Mouse (Mus musculus): Measurements from ENCODE around the gene Sfxn4. TPM values are rescaled to one million over a fixed set of nuclear protein-coding genes. Genes with fewer than 3 reads are reported as not detected.

The Sfxn4 gene
- polyA plus RNA-seq, 1 experiment from 2014 or later, result 1.6 TPM

GRCm38 (mm10) chr19:60891934-60892547 lies 30.8 kb upstream of the Sfxn4 start:
- 42% methylated on average over 1 of the region's 1 CpGs for WGBS
- H3K27me3 ChIP-seq (replicated peaks; ENCODE audit: control insufficient read depth, insufficient read depth, low read length), result no peaks in the 10 kb centered on the region
- H3K9me3 ChIP-seq (ENCODE audit: control insufficient read depth), result no peaks in the 10 kb centered on the region
- ATAC-seq, result no peak
- H3K9ac ChIP-seq (ENCODE audit: low read depth, low read length), result no peak overlapping the region
- no peaks in the 10 kb centered on the region for H3K36me3 ChIP-seq (ENCODE audit: control insufficient read depth, insufficient read depth)
- no peak overlapping the region for H3K4me3 ChIP-seq (ENCODE audit: low read depth, low read length)
- H3K4me1 ChIP-seq (replicated peaks; ENCODE audit: control insufficient read depth, insufficient read depth, low read length), result 0 out of 2 replicates have a peak, but pooled peaks cover 2% of the 10 kb centered on the region
- TF ChIP-seq CTCF (IDR thresholded peaks at IDR 0.05; ENCODE audit: low read depth), result peak; percentile 87
- H3K4me2 ChIP-seq (replicated peaks; ENCODE audit: low read depth), result peak overlapping the region; percentile 92; the same call in 1 of the 2 replicates
- H3K27ac ChIP-seq (ENCODE audit: low read depth, low read length), result no peak overlapping the region

- no peak for TF ChIP-seq CTCF (IDR thresholded peaks at IDR 0.05; ENCODE audit: low read depth)
- Histone ChIP-seq H3K27ac (ENCODE audit: low read depth, low read length) (no peak overlapping the region), H3K4me2 (replicated peaks; ENCODE audit: low read depth) (peak overlapping the region; percentile 92), H3K4me1 (replicated peaks; ENCODE audit: control insufficient read depth, insufficient read depth, low read length) (0 out of 2 replicates have a peak, but pooled peaks cover 2% of the 10 kb centered on the region), H3K9ac (ENCODE audit: low read depth, low read length) (no peak overlapping the region), H3K4me3 (ENCODE audit: low read depth, low read length) (peak overlapping the region; percentile 84), H3K36me3 (ENCODE audit: control insufficient read depth, insufficient read depth) (no peaks in the 10 kb centered on the region), H3K9me3 (ENCODE audit: control insufficient read depth) (no peaks in the 10 kb centered on the region), H3K27me3 (replicated peaks; ENCODE audit: control insufficient read depth, insufficient read depth, low read length) (no peaks in the 10 kb centered on the region)
- no peak for ATAC-seq
- WGBS, result 7% methylated on average over 4 of the region's 5 CpGs
Observed at GRCm38 (mm10) chr19:60891123-60891470, 29.8 kb upstream of the Sfxn4 start.

GRCm38 (mm10) chr19:60890391-60891122 lies 29.3 kb upstream of the Sfxn4 start:
- no peaks in the 10 kb centered on the region for H3K27me3 ChIP-seq (replicated peaks; ENCODE audit: control insufficient read depth, insufficient read depth, low read length)
- H3K9me3 ChIP-seq (ENCODE audit: control insufficient read depth), result no peaks in the 10 kb centered on the region
- H3K4me1 ChIP-seq (replicated peaks; ENCODE audit: control insufficient read depth, insufficient read depth, low read length), result 0 out of 2 replicates have a peak, but pooled peaks cover 2% of the 10 kb centered on the region
- peak overlapping the region; percentile 92 for H3K4me2 ChIP-seq (replicated peaks; ENCODE audit: low read depth)
- peak overlapping the region; percentile 46; the same call in 1 of the 2 replicates for H3K27ac ChIP-seq (ENCODE audit: low read depth, low read length)
- no peaks in the 10 kb centered on the region for H3K36me3 ChIP-seq (ENCODE audit: control insufficient read depth, insufficient read depth)
- H3K4me3 ChIP-seq (ENCODE audit: low read depth, low read length), result peak overlapping the region; percentile 84
- H3K9ac ChIP-seq (ENCODE audit: low read depth, low read length), result peak overlapping the region; percentile 53
- under 1% methylated on average over 40 of the region's 41 CpGs for WGBS
- ATAC-seq, result no peak
- TF ChIP-seq CTCF (IDR thresholded peaks at IDR 0.05; ENCODE audit: low read depth), result no peak

- peak; percentile 94 for ATAC-seq
- no peaks in the 10 kb centered on the region for H3K36me3 ChIP-seq (ENCODE audit: control insufficient read depth, insufficient read depth)
- no peaks in the 10 kb centered on the region for H3K27me3 ChIP-seq (replicated peaks; ENCODE audit: control insufficient read depth, insufficient read depth, low read length)
- H3K4me3 ChIP-seq (ENCODE audit: low read depth, low read length), result peak within 1 kb of the TSS; percentile 84
- peak within 1 kb of the TSS; percentile 99 for H3K27ac ChIP-seq (ENCODE audit: low read depth, low read length)
- H3K4me1 ChIP-seq (replicated peaks; ENCODE audit: control insufficient read depth, insufficient read depth, low read length), result 0 out of 2 replicates have a peak, but pooled peaks cover 2% of the 10 kb centered on the region
- peak within 1 kb of the TSS; percentile 86 for H3K9ac ChIP-seq (ENCODE audit: low read depth, low read length)
- peak; percentile 91 for TF ChIP-seq CTCF (IDR thresholded peaks at IDR 0.05; ENCODE audit: low read depth)
- no peaks in the 10 kb centered on the region for H3K9me3 ChIP-seq (ENCODE audit: control insufficient read depth)
- H3K4me2 ChIP-seq (replicated peaks; ENCODE audit: low read depth), result peak within 1 kb of the TSS; percentile 92
- under 1% methylated on average over 51 of the region's 55 CpGs for WGBS
Observed at GRCm38 (mm10) chr19:60889714-60890315, 28.5 kb upstream of the Sfxn4 start, which contains the start of gene Grk5. Gene Grk5, plus strand, starts transcription at chr19:60889749.

- ATAC-seq, result peak; percentile 78
- WGBS, result 2% methylated on average over 17 of the region's 17 CpGs
- peak overlapping the region; percentile 99 for H3K27ac ChIP-seq (ENCODE audit: low read depth, low read length)
- H3K9me3 ChIP-seq (ENCODE audit: control insufficient read depth), result no peaks in the 10 kb centered on the region
- H3K36me3 ChIP-seq (ENCODE audit: control insufficient read depth, insufficient read depth), result no peaks in the 10 kb centered on the region
- no peak for TF ChIP-seq CTCF (IDR thresholded peaks at IDR 0.05; ENCODE audit: low read depth)
- H3K4me1 ChIP-seq (replicated peaks; ENCODE audit: control insufficient read depth, insufficient read depth, low read length), result 0 out of 2 replicates have a peak, but pooled peaks cover 2% of the 10 kb centered on the region
- no peaks in the 10 kb centered on the region for H3K27me3 ChIP-seq (replicated peaks; ENCODE audit: control insufficient read depth, insufficient read depth, low read length)
- peak overlapping the region; percentile 86 for H3K9ac ChIP-seq (ENCODE audit: low read depth, low read length)
- H3K4me3 ChIP-seq (ENCODE audit: low read depth, low read length), result peak overlapping the region; percentile 84
- peak overlapping the region; percentile 92 for H3K4me2 ChIP-seq (replicated peaks; ENCODE audit: low read depth)
Observed at GRCm38 (mm10) chr19:60889101-60889713, 27.9 kb upstream of the Sfxn4 start.

- H3K4me3 ChIP-seq (ENCODE audit: low read depth, low read length), result no peak overlapping the region
- no peak overlapping the region for H3K27ac ChIP-seq (ENCODE audit: low read depth, low read length)
- H3K36me3 ChIP-seq (ENCODE audit: control insufficient read depth, insufficient read depth), result no peaks in the 10 kb centered on the region
- H3K27me3 ChIP-seq (replicated peaks; ENCODE audit: control insufficient read depth, insufficient read depth, low read length), result no peaks in the 10 kb centered on the region
- WGBS, result 34% methylated on average over 2 of the region's 2 CpGs
- no peak for ATAC-seq
- H3K9me3 ChIP-seq (ENCODE audit: control insufficient read depth), result no peaks in the 10 kb centered on the region
- H3K4me1 ChIP-seq (replicated peaks; ENCODE audit: control insufficient read depth, insufficient read depth, low read length), result 0 out of 2 replicates have a peak, but pooled peaks cover 2% of the 10 kb centered on the region
- TF ChIP-seq CTCF (IDR thresholded peaks at IDR 0.05; ENCODE audit: low read depth), result no peak
- no peak overlapping the region for H3K4me2 ChIP-seq (replicated peaks; ENCODE audit: low read depth)
- H3K9ac ChIP-seq (ENCODE audit: low read depth, low read length), result no peak overlapping the region
Observed at GRCm38 (mm10) chr19:60887637-60888036, 26.4 kb upstream of the Sfxn4 start.
